Mouse (Mus musculus): ENCODE data around the gene Ube2cbp.

DNA sequence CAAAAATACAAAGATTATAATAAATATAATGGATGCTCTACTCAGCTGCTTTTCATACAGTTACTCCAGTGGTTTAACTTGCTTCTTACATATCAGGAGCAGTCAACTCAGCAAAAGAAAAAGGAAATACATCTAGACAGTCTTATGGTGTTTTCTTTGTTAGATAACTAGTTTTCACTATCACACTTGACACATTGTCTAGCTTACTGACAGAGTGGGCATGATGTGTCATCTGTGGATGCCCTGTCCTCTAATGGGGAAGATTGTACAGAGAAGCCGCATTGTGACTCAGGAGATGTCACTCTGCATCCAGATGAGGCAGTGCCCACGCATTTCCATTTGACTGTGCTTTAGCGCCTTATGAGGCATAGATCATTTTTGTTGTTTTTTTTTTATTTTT is 34.3 kb upstream of the Ube2cbp start:
- TF ChIP-seq POLR2A (IDR thresholded peaks at IDR 0.05; ENCODE audit: low read depth, low read length) (no peak), NELFE (IDR thresholded peaks at IDR 0.05; ENCODE audit: low read depth, low read length) (no peak), CTCF (conservative IDR thresholded peaks at IDR 0.05 in 1 of 2, IDR thresholded peaks at IDR 0.05 in 1 of 2; ENCODE audit: low read depth in 2 of 2, low read length in 2 of 2) (no peak), TCF12 (IDR thresholded peaks at IDR 0.05; ENCODE audit: low read depth, low read length) (no peak), CHD2 (IDR thresholded peaks at IDR 0.05; ENCODE audit: low read length) (no peak), SIN3A (IDR thresholded peaks at IDR 0.05; ENCODE audit: low read length) (no peak), MXI1 (IDR thresholded peaks at IDR 0.05; ENCODE audit: low read depth, low read length) (no peak), ZKSCAN1 (IDR thresholded peaks at IDR 0.05; ENCODE audit: borderline replicate concordance, low read depth, low read length) (no peak), MAX (IDR thresholded peaks at IDR 0.05; ENCODE audit: low read length) (no peak), MAFK (IDR thresholded peaks at IDR 0.05; ENCODE audit: insufficient replicate concordance, low read length) (no peak), RAD21 (IDR thresholded peaks at IDR 0.05; ENCODE audit: low read depth, low read length) (no peak), CHD1 (IDR thresholded peaks at IDR 0.05; ENCODE audit: low read depth, low read length) (no peak), ZNF384 (IDR thresholded peaks at IDR 0.05; ENCODE audit: low read depth, low read length) (no peak), NRF1 (IDR thresholded peaks at IDR 0.05; ENCODE audit: low read depth, low read length) (no peak)

Data from CH12.LX (cell line).